Mouse (Mus musculus): ENCODE results near the gene Mtmr3.

The Mtmr3 gene

GRCm38 (mm10) chr11:4467436-4467835, 127.2 kb downstream of the Mtmr3 start:
- in situ Hi-C loops (cut with MboI, MseI), result no loop called here

GRCm38 (mm10) chr11:4466191-4466590, 128.5 kb downstream of the Mtmr3 start:
- in situ Hi-C loops (cut with MboI, MseI), result no loop called here

GRCm38 (mm10) chr11:4464616-4465015, 130.0 kb downstream of the Mtmr3 start:
- in situ Hi-C loops (cut with MboI, MseI), result no loop called here

GRCm38 (mm10) chr11:4464186-4464585, 130.5 kb downstream of the Mtmr3 start:
- in situ Hi-C loops (cut with MboI, MseI), result no loop called here

GRCm38 (mm10) chr11:4462868-4463267, 131.8 kb downstream of the Mtmr3 start:
- in situ Hi-C loops (cut with MboI, MseI), result no loop called here

GRCm38 (mm10) chr11:4461154-4461553, 133.5 kb downstream of the Mtmr3 start:
- in situ Hi-C loops (cut with MboI, MseI), result no loop called here

- in situ Hi-C loops (cut with MboI, MseI), result no loop called here
Observed at GRCm38 (mm10) chr11:4460615-4461014, 134.0 kb downstream of the Mtmr3 start.

- in situ Hi-C loops (cut with MboI, MseI), result no loop called here
Observed at GRCm38 (mm10) chr11:4454895-4455535, 139.6 kb downstream of the Mtmr3 start.

- in situ Hi-C loops (cut with MboI, MseI), result no loop called here
Observed at GRCm38 (mm10) chr11:4452467-4453184, 142.0 kb downstream of the Mtmr3 start.

- in situ Hi-C loops (cut with MboI, MseI), result no loop called here
Observed at GRCm38 (mm10) chr11:4451116-4451515, 143.5 kb downstream of the Mtmr3 start.

GRCm38 (mm10) chr11:4446195-4446868, 148.3 kb downstream of the Mtmr3 start:
- in situ Hi-C loops (cut with MboI, MseI), result no loop called here

- in situ Hi-C loops (cut with MboI, MseI), result no loop called here
Observed at GRCm38 (mm10) chr11:4442280-4442679, 152.4 kb downstream of the Mtmr3 start.

- in situ Hi-C loops (cut with MboI, MseI), result no loop called here
Observed at GRCm38 (mm10) chr11:4440978-4441377, 153.7 kb downstream of the Mtmr3 start, which contains the start of gene Hormad2. Gene Hormad2, minus strand, starts transcription at chr11:4441105.

- in situ Hi-C loops (cut with MboI, MseI), result no loop called here
Observed at GRCm38 (mm10) chr11:4438211-4438610, 156.5 kb downstream of the Mtmr3 start.

- in situ Hi-C loops (cut with MboI, MseI), result no loop called here
Observed at GRCm38 (mm10) chr11:4437318-4437717, 157.3 kb downstream of the Mtmr3 start.

GRCm38 (mm10) chr11:4436631-4437030, 158.0 kb downstream of the Mtmr3 start:
- in situ Hi-C loops (cut with MboI, MseI), result no loop called here

- in situ Hi-C loops (cut with MboI, MseI), result no loop called here
Observed at GRCm38 (mm10) chr11:4434461-4434860, 160.2 kb downstream of the Mtmr3 start.
